Mouse (Mus musculus) liver, embryonic 14.5 days (tissue): Measurements from ENCODE around the gene Pnpla7.

Source experiments
- CTCF ChIP-seq: IDR thresholded peaks from 2 replicates; pipeline ENCODE4 v1.5.1; 2016; ENCODE audit warnings: antibody characterized with exemption, low read depth, control low read depth
- EP300 ChIP-seq: IDR thresholded peaks from 2 replicates; pipeline ENCODE4 v1.6.1; 2016; ENCODE audit warnings: antibody characterized with exemption, low read depth

- TF ChIP-seq CTCF = no peak
- no peak for TF ChIP-seq EP300
Measured at GRCm38 (mm10) chr2:24987762-24988161, 11.9 kb downstream of the Pnpla7 start.
